In the genomic region with DNA sequence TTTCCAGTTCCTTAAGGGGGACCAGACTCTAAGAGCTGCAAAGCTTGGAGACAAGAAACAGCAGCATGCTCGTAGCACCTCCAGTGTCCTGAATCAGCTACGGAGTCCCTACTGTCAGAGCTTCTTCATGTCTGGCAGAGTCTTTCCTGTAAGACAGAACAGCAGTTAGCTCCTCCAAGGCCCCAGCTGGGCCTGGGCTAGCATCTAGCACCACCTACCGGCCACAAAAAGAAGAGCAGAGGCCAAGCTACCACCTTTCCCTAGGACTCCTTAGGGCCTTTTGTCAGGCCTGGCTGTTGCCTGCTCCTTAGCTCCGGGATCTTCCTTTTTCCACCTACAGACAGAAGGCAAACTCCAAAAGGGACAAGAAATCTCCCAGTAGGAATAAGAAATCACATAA, we compare ENCODE assay signal across 8 mouse cellular contexts.
DNase-seq lines count a peak whose midpoint lies in the region; ATAC-seq and TF ChIP-seq lines count a peak whose summit lies in the region.

No protein-coding gene starts in this region.

- H3K9me3 ChIP-seq in heart, embryonic 10.5 days = no peaks in the 10 kb centered on the region
- H3K9me3 ChIP-seq in kidney, embryonic 14.5 days (ENCODE audit: control insufficient read depth, low read length) = no peaks in the 10 kb centered on the region
- no peaks in the 10 kb centered on the region for H3K9me3 ChIP-seq in liver, embryonic 14.5 days (ENCODE audit: control insufficient read depth, low read length)
- H3K9me3 ChIP-seq in neural tube, embryonic 14.5 days (ENCODE audit: control insufficient read depth, low read length) = no peaks in the 10 kb centered on the region

- no peak overlapping the region for H3K4me3 ChIP-seq in heart, embryonic 10.5 days
- H3K4me3 ChIP-seq in kidney, embryonic 14.5 days (ENCODE audit: low read length) = no peak overlapping the region
- H3K4me3 ChIP-seq in liver, embryonic 14.5 days (ENCODE audit: insufficient read depth in 1 of 2, low read depth in 2 of 2, low read length in 2 of 2) = no peak overlapping the region
- H3K4me3 ChIP-seq in neural tube, embryonic 14.5 days (ENCODE audit: low read depth, low read length) = no peak overlapping the region

- H3K4me1 ChIP-seq in heart, embryonic 10.5 days = no peaks in the 10 kb centered on the region
- no peaks in the 10 kb centered on the region for H3K4me1 ChIP-seq in kidney, embryonic 14.5 days (ENCODE audit: control insufficient read depth, insufficient read depth, low read length)
- no peaks in the 10 kb centered on the region for H3K4me1 ChIP-seq in liver, embryonic 14.5 days (replicated peaks; ENCODE audit: control insufficient read depth in 2 of 2, insufficient read depth in 2 of 2, low read length in 1 of 2)
- peaks cover 4% of the 10 kb centered on the region; the same call in 1 of the 2 replicates for H3K4me1 ChIP-seq in neural tube, embryonic 14.5 days (ENCODE audit: control insufficient read depth, insufficient read depth, low read length)

- no peak for TF ChIP-seq EP300 in liver, embryonic 14.5 days (IDR thresholded peaks at IDR 0.05; ENCODE audit: low read depth)

- no peak overlapping the region for H3K27ac ChIP-seq in heart, embryonic 10.5 days
- H3K27ac ChIP-seq in kidney, embryonic 14.5 days (ENCODE audit: low read depth, low read length) = no peak overlapping the region
- H3K27ac ChIP-seq in liver, embryonic 14.5 days = no peak overlapping the region
- no peak overlapping the region for H3K27ac ChIP-seq in neural tube, embryonic 14.5 days (ENCODE audit: low read depth, low read length)

- no peak overlapping the region for H3K4me2 ChIP-seq in kidney, embryonic 14.5 days (replicated peaks; ENCODE audit: low read depth, low read length)
- H3K4me2 ChIP-seq in liver, embryonic 14.5 days (ENCODE audit: low read depth) = no peak overlapping the region
- H3K4me2 ChIP-seq in neural tube, embryonic 14.5 days (ENCODE audit: low read depth, low read length) = no peak overlapping the region

- TF ChIP-seq CTCF in liver, embryonic 14.5 days (IDR thresholded peaks at IDR 0.05; ENCODE audit: low read depth) = peak; percentile 83

- H3K27me3 ChIP-seq in heart, embryonic 10.5 days (ENCODE audit: insufficient read depth, poor library complexity, severe bottlenecking) = peaks cover 59% of the 10 kb centered on the region
- peaks cover 19% of the 10 kb centered on the region for H3K27me3 ChIP-seq in kidney, embryonic 14.5 days (ENCODE audit: control insufficient read depth, insufficient read depth, low read length)
- no peaks in the 10 kb centered on the region for H3K27me3 ChIP-seq in liver, embryonic 14.5 days (ENCODE audit: control insufficient read depth, insufficient read depth, low read length)
- no peaks in the 10 kb centered on the region for H3K27me3 ChIP-seq in neural tube, embryonic 14.5 days (ENCODE audit: control insufficient read depth, insufficient read depth, low read length)

- peak; percentile 87 for ATAC-seq in common myeloid progenitor, adult 5-6 weeks (replicated peaks; ENCODE audit: low read depth, poor library complexity, severe bottlenecking)
- ATAC-seq in kidney, embryonic 14.5 days (ENCODE audit: low FRiP score, low TSS enrichment) = peak; percentile 79
- no peak for ATAC-seq in liver, embryonic 14.5 days (ENCODE audit: insufficient read depth)
- ATAC-seq in neural tube, embryonic 14.5 days (ENCODE audit: low read depth) = peak; percentile 88

- no peaks in the 10 kb centered on the region for H3K36me3 ChIP-seq in heart, embryonic 10.5 days
- H3K36me3 ChIP-seq in kidney, embryonic 14.5 days (ENCODE audit: control insufficient read depth, insufficient read depth, low read length) = no peaks in the 10 kb centered on the region
- H3K36me3 ChIP-seq in liver, embryonic 14.5 days (replicated peaks; ENCODE audit: control insufficient read depth, insufficient read depth, low read depth) = no peaks in the 10 kb centered on the region
- no peaks in the 10 kb centered on the region for H3K36me3 ChIP-seq in neural tube, embryonic 14.5 days (ENCODE audit: control insufficient read depth, insufficient read depth, low read length)

- 5% methylated on average over 4 of the region's 4 CpGs for WGBS in heart, embryonic 10.5 days
- WGBS in kidney, embryonic 14.5 days = 6% methylated on average over 4 of the region's 4 CpGs
- WGBS in liver, embryonic 14.5 days (ENCODE audit: insufficient replicate concordance) = 5% methylated on average over 4 of the region's 4 CpGs
- WGBS in neural tube, embryonic 14.5 days = 4% methylated on average over 4 of the region's 4 CpGs

- H3K9ac ChIP-seq in kidney, embryonic 14.5 days (ENCODE audit: low read depth, low read length) = no peak overlapping the region
- H3K9ac ChIP-seq in liver, embryonic 14.5 days (replicated peaks) = no peak overlapping the region
- H3K9ac ChIP-seq in neural tube, embryonic 14.5 days (replicated peaks; ENCODE audit: low read depth, low read length) = no peak overlapping the region

- DNase-seq in B cell, adult 2 months = peak; percentile 40 to 45
- peak; percentile 74 for DNase-seq in adipocyte (ENCODE audit: low spot score)
- peak; percentile 80 for DNase-seq in heart, embryonic 10.5 days (ENCODE audit: low spot score)
- peak in 1 of 3 experiments; percentile 3 for DNase-seq in liver, embryonic 14.5 days (ENCODE audit: low read depth in 3 of 3, low spot score in 3 of 3)
- peak; percentile 26 for DNase-seq in testis, postnatal 14 days (ENCODE audit: low spot score)
